In the genomic region with DNA sequence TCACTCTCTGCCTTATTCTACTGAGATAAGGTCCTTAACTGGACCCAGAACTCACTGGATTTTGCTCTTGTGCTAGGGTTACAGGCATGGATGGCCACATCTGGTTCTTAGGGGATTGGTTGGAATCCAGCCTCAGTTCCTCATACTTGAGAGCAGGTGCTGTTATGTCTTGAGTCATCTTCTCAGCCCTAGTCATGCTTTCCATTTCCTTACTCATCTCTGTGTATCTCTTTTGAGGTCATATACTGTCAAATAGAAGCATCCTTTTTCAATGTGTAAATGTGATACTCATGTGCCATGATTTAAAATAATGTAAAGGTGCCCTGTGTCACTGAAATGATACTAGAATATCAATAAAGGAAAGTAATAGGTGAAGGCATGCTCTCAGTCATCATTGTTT, we compare ENCODE assay signal across 18 mouse cellular contexts.
DNase-seq lines count a peak whose midpoint lies in the region; ATAC-seq and TF ChIP-seq lines count a peak whose summit lies in the region.
"Had no signal": no experiment of that assay in that cellular context is flagged by ENCODE, and none has a peak within 500 bp of the region (broad histone marks: within the 10 kb centered on the region; RNA-seq: fewer than 3 reads in every experiment).

No protein-coding gene starts in this region.

- TF ChIP-seq EP300 in CH12.LX (IDR thresholded peaks at IDR 0.05; ENCODE audit: low read length), result peak; percentile 81

- H3K27ac ChIP-seq in CH12.LX (ENCODE audit: insufficient read depth, low read depth), result no peak overlapping the region
- no peak overlapping the region for H3K27ac ChIP-seq in hindbrain, embryonic 12.5 days

- DNase-seq in CH12.LX (ENCODE audit: extremely low read depth), result peak; percentile 24
- DNase-seq: adrenal gland, adult 2 months; adrenal gland, adult 8-10 months; adrenal gland, postnatal 10 days; adrenal gland, postnatal 14 days; adrenal gland, postnatal 25 days; adrenal gland, postnatal 36 days; B cell, adult 2 months; cerebellum, adult 11 months; cerebellum, adult 11-12 months; cerebellum, adult 18-20 months; cerebellum, adult 2 months; cerebellum, adult 8-10 months had no signal

- H3K27me3 ChIP-seq in CH12.LX (replicated peaks), result no peaks in the 10 kb centered on the region
- no peaks in the 10 kb centered on the region for H3K27me3 ChIP-seq in hindbrain, embryonic 12.5 days
- H3K27me3 ChIP-seq: Patski had no signal

- no peaks in the 10 kb centered on the region for H3K36me3 ChIP-seq in CH12.LX (replicated peaks in 1 of 2; ENCODE audit: control insufficient read depth in 1 of 2, insufficient read depth in 1 of 2, low read length in 1 of 2)
- H3K36me3 ChIP-seq in hindbrain, embryonic 12.5 days, result no peaks in the 10 kb centered on the region
- H3K36me3 ChIP-seq: G1E had no signal

- dilution Hi-C loops in CH12.LX (cut with MboI; ENCODE audit: extremely low pct_ligation_motif_present, extremely low pct_unique_long_range_greater_than_20kb, low sequenced_read_pairs), result no loop called here

- H3K79me2 ChIP-seq in CH12.LX (replicated peaks; ENCODE audit: control insufficient read depth, extremely low read depth, insufficient read depth, poor library complexity, severe bottlenecking), result no peaks in the 10 kb centered on the region

- no peak for TF ChIP-seq CTCF in CH12.LX (conservative IDR thresholded peaks at IDR 0.05 in 1 of 2, IDR thresholded peaks at IDR 0.05 in 1 of 2; ENCODE audit: low read depth in 2 of 2, low read length in 2 of 2)

- TF ChIP-seq RAD21 in CH12.LX (IDR thresholded peaks at IDR 0.05; ENCODE audit: low read depth, low read length), result no peak

- no peaks in the 10 kb centered on the region for H3K9me3 ChIP-seq in CH12.LX (replicated peaks; ENCODE audit: low read length)
- H3K9me3 ChIP-seq in hindbrain, embryonic 12.5 days (replicated peaks), result no peaks in the 10 kb centered on the region
- H3K9me3 ChIP-seq: G1E had no signal

- in situ Hi-C loops in CH12.LX (cut with MboI; ENCODE audit: low pct_ligation_motif_present, low pct_unique_long_range_greater_than_20kb, low sequenced_read_pairs), result loop anchor here (25.0 kb wide), 1 partner anchor 1023 kb away; no protein-coding TSS in a partner anchor

- H3K9ac ChIP-seq in CH12.LX (ENCODE audit: insufficient read depth, low read depth), result no peak overlapping the region
- H3K9ac ChIP-seq in hindbrain, embryonic 12.5 days, result no peak overlapping the region

- H3K4me2 ChIP-seq in CH12.LX (ENCODE audit: insufficient read depth, low read depth, poor library complexity, severe bottlenecking), result no peak overlapping the region
- no peak overlapping the region for H3K4me2 ChIP-seq in hindbrain, embryonic 12.5 days (replicated peaks)

- TF ChIP-seq POLR2A in CH12.LX (IDR thresholded peaks at IDR 0.05; ENCODE audit: low read depth, low read length), result no peak

- H3K4me3 ChIP-seq in CH12.LX (replicated peaks in 1 of 3; ENCODE audit: low read depth in 2 of 3, low read length in 2 of 3, poor library complexity in 1 of 3), result no peak overlapping the region
- H3K4me3 ChIP-seq in hindbrain, embryonic 12.5 days, result no peak overlapping the region

- H3K4me1 ChIP-seq in CH12.LX (ENCODE audit: control insufficient read depth in 1 of 2, insufficient read depth in 2 of 2), result no peaks in the 10 kb centered on the region
- H3K4me1 ChIP-seq in hindbrain, embryonic 12.5 days, result no peaks in the 10 kb centered on the region

- no peak for ATAC-seq in hindbrain, embryonic 12.5 days (ENCODE audit: low FRiP score)
- ATAC-seq: activated CD4-positive, CD25-positive, alpha-beta regulatory T cell, adult 4 months; CD4-positive, CD25-positive, alpha-beta regulatory T cell, adult 4 months; Patski had no signal

TF ChIP-seq in CH12.LX, 34 proteins besides CTCF, POLR2A, EP300 and RAD21:
- TF ChIP-seq JUND (conservative IDR thresholded peaks at IDR 0.05; ENCODE audit: low read depth, low read length), result 0 out of 2 replicates have a peak, but pooled peaks have one; percentile 36
- no peak for TF ChIP-seq TCF12 (IDR thresholded peaks at IDR 0.05; ENCODE audit: low read depth, low read length)
- no peak for TF ChIP-seq MYC (IDR thresholded peaks at IDR 0.05; ENCODE audit: low read depth, low read length)
- peak; percentile 59 for TF ChIP-seq BHLHE40 (IDR thresholded peaks at IDR 0.05; ENCODE audit: low read depth, low read length)
- peak; percentile 43; the same call in 1 of the 2 replicates for TF ChIP-seq JUN (IDR thresholded peaks at IDR 0.05; ENCODE audit: insufficient read depth, low read depth, low read length)
- TF ChIP-seq IRF4 (IDR thresholded peaks at IDR 0.05; ENCODE audit: low read depth, low read length), result peak; percentile 10; the same call in 1 of the 2 replicates
- TF ChIP-seq ELF1 (IDR thresholded peaks at IDR 0.05; ENCODE audit: low read depth, low read length), result no peak
- no peak for TF ChIP-seq NELFE (IDR thresholded peaks at IDR 0.05; ENCODE audit: low read depth, low read length)
- no peak for TF ChIP-seq SIN3A (IDR thresholded peaks at IDR 0.05; ENCODE audit: low read length)
- no peak for TF ChIP-seq ETS1 (conservative IDR thresholded peaks at IDR 0.05; ENCODE audit: low read depth, low read length)
- TF ChIP-seq ZNF384 (IDR thresholded peaks at IDR 0.05; ENCODE audit: low read depth, low read length), result no peak
- TF ChIP-seq GABPA (IDR thresholded peaks at IDR 0.05; ENCODE audit: insufficient replicate concordance, low read depth, low read length), result no peak
TF ChIP-seq in CH12.LX: peak in this region for 4.
